Mouse (Mus musculus) forebrain, embryonic 14.5 days (tissue): Measurements from ENCODE around the gene Irf2bp2. TPM values are rescaled to one million over a fixed set of nuclear protein-coding genes. Genes with fewer than 3 reads are reported as not detected.

Experiments used
- ATAC-seq: fragments of 200-750 bp; cut with Nextera tagmentation; 2 replicates; pipeline ENCODE4 v1.8.0; 2017; ENCODE audit warnings: mild to moderate bottlenecking, moderate library complexity
- DNase-seq: peaks from one replicate; pipeline ENCODE4 v3.0.0-alpha.2; 2015; ENCODE audit warnings: low spot score
- H3K27ac ChIP-seq: fragments of 300-500 bp; sonication (generic); 2 replicates; pipeline ENCODE4 v1.5.1; 2014; ENCODE audit warnings: low read depth, mild to moderate bottlenecking, control low read depth, low read length, moderate library complexity
- H3K27me3 ChIP-seq: fragments of 300-500 bp; sonication (generic); replicated peaks from 2 replicates; pipeline ENCODE4 v1.6.1; 2014; ENCODE audit warnings: low read length, control low read depth, mixed read lengths; ENCODE audit not compliant: control insufficient read depth, insufficient read depth
- H3K36me3 ChIP-seq: fragments of 300-500 bp; sonication (generic); 2 replicates; pipeline ENCODE4 v1.6.1; 2014; ENCODE audit warnings: low read length, control low read depth; ENCODE audit not compliant: control insufficient read depth, insufficient read depth
- H3K4me1 ChIP-seq: fragments of 300-500 bp; sonication (generic); 2 replicates; pipeline ENCODE4 v1.6.1; 2014; ENCODE audit warnings: antibody characterized with exemption, low read length, control low read depth; ENCODE audit not compliant: control insufficient read depth, insufficient read depth
- H3K4me2 ChIP-seq: fragments of 300-500 bp; sonication (generic); 2 replicates; pipeline ENCODE4 v1.6.1; 2014; ENCODE audit warnings: mild to moderate bottlenecking, control low read depth, low read length
- H3K4me3 ChIP-seq: fragments of 300-500 bp; sonication (generic); 2 replicates; pipeline ENCODE4 v1.5.1; 2014; ENCODE audit warnings: low read depth, low read length, control low read depth
- H3K9ac ChIP-seq: fragments of 300-500 bp; sonication (generic); 2 replicates; pipeline ENCODE4 v1.6.1; 2014; ENCODE audit warnings: mild to moderate bottlenecking, low read length, control low read depth, moderate library complexity
- H3K9me3 ChIP-seq: fragments of 300-500 bp; sonication (generic); replicated peaks from 2 replicates; pipeline ENCODE4 v1.6.1; 2016; ENCODE audit warnings: low read length, control low read depth, mixed read lengths; ENCODE audit not compliant: control insufficient read depth
- WGBS: fragments of 180-500 bp; shearing (Covaris S2); extraction: QIAGEN DNeasy Blood & Tissue Kit; methylation state at CpG from one replicate; pipeline ENCODE4 v1.1.7; 2014; 5-methylcytosine and 5-hydroxymethylcytosine counted together
- polyA plus RNA-seq: library from polyadenylated mRNA; unstranded; fragments of >200 nt; fragmentation: Nextera tagmentation; extraction: Ambion mirVana; gene quantifications from 2 replicates; pipeline ENCODE4 v1.2.1, GENCODE M21; 2014

Irf2bp2 gene
- polyA plus RNA-seq = 7.9 and 8.3 TPM in 2 replicates

DNA sequence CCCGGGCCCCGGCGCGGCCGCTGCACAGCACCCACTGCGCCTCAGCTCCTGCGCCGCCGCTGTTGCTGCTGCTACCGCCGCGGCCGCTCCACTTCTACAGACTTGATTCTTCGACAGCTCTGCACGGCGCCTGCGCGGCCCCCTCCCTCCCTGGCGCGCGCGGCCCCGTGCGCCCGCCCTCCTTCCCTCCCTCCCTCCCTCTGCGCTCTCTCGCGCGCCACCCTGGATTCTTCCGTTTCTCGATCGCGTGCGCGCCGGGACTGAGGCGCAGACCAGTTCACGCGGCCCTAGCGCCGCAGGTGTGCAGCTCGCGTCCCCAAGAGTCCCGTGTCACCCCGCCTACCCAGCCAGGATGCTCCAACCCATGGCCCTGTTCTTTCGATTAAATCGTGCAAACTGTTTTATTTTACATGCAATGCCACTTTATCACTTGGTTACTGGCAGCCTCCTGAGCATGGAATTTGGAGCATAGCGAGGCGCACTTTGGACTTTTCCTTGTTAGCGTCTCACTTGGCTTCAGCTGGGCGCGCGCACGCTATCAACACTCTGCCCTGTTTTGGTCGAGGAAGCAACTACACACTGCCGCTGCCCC is at the start of gene Irf2bp2:
Gene Irf2bp2, minus strand, starts transcription at position 98 of the 592 bp plus-strand sequence.
- Histone ChIP-seq H3K27ac (peak within 1 kb of the TSS; percentile 100), H3K9me3 (no peaks in the 10 kb centered on the region), H3K4me1 (peaks cover 50% of the 10 kb centered on the region), H3K27me3 (no peaks in the 10 kb centered on the region), H3K4me2 (peak within 1 kb of the TSS; percentile 100), H3K9ac (peak within 1 kb of the TSS; percentile 100), H3K4me3 (peak within 1 kb of the TSS; percentile 99), H3K36me3 (peaks cover 21% of the 10 kb centered on the region)
- DNase-seq (peak; percentile 96), ATAC-seq (peak; percentile 69)
- 1% methylated on average over 50 of the region's 56 CpGs for WGBS

- no peak for DNase-seq
- H3K9me3 ChIP-seq = no peaks in the 10 kb centered on the region
- H3K4me2 ChIP-seq = no peak overlapping the region
- H3K27me3 ChIP-seq = no peaks in the 10 kb centered on the region
- ATAC-seq = no peak
- H3K4me3 ChIP-seq = no peak overlapping the region
- WGBS = 98% methylated on average over 4 of the region's 4 CpGs
- no peak overlapping the region for H3K9ac ChIP-seq
- no peaks in the 10 kb centered on the region for H3K36me3 ChIP-seq
- no peaks in the 10 kb centered on the region for H3K4me1 ChIP-seq
- H3K27ac ChIP-seq = no peak overlapping the region
Observed at GRCm38 (mm10) chr8:126642665-126643064, 48.9 kb upstream of the Irf2bp2 start.

DNA sequence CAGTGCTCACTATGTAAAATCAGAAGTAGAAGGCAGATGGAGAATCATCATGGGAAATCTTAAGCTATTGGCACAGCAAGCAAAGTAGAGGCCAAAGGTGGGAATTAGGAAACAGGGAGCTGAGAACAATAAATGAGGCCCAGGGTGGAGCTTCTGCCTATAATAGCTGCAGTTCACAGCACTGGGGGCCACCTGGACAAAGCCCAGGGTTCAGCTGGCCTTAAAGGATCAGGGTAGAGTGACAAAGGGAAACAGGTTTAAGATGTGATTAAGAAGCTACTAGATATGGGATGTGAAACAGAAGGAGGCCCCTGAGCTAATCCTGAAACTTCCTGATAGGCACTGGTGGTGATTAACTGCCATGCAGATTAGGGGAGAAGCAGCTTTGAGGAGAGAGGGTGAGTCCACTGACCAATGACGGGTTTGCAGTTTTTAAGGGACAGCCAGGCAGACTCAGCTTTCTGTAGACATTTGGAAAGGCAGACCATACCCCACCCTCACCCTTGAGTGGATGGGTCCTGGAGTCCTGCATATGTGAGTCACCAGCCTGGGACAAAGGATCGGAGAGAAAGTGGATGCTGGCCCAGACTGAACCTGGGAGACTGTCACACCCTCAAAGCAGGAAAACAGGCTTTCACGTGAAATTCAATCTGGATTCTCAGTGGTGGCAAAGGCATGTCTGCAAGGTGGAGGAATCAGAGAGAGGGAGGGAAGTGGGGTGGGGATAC is 47.9 kb upstream of the Irf2bp2 start:
- no peak for DNase-seq
- H3K9ac ChIP-seq = no peak overlapping the region
- no peaks in the 10 kb centered on the region for H3K27me3 ChIP-seq
- no peak overlapping the region for H3K4me2 ChIP-seq
- no peak overlapping the region for H3K4me3 ChIP-seq
- ATAC-seq = no peak
- no peaks in the 10 kb centered on the region for H3K9me3 ChIP-seq
- 72% methylated on average over 3 of the region's 3 CpGs for whole genome bisulfite sequencing
- no peaks in the 10 kb centered on the region for H3K36me3 ChIP-seq
- no peak overlapping the region for H3K27ac ChIP-seq
- no peaks in the 10 kb centered on the region for H3K4me1 ChIP-seq

GRCm38 (mm10) chr8:126639161-126639560 is 45.4 kb upstream of the Irf2bp2 start:
- no peaks in the 10 kb centered on the region for H3K36me3 ChIP-seq
- no peak for DNase-seq
- H3K4me3 ChIP-seq = no peak overlapping the region
- 82% methylated on average over 3 of the region's 3 CpGs for WGBS
- no peak overlapping the region for H3K4me2 ChIP-seq
- ATAC-seq = no peak
- H3K9ac ChIP-seq = no peak overlapping the region
- no peaks in the 10 kb centered on the region for H3K4me1 ChIP-seq
- no peaks in the 10 kb centered on the region for H3K27me3 ChIP-seq
- no peak overlapping the region for H3K27ac ChIP-seq
- H3K9me3 ChIP-seq = no peaks in the 10 kb centered on the region

GRCm38 (mm10) chr8:126638027-126638426 is 44.2 kb upstream of the Irf2bp2 start:
- H3K27ac ChIP-seq = no peak overlapping the region
- no peak overlapping the region for H3K4me3 ChIP-seq
- ATAC-seq = no peak
- DNase-seq = no peak
- no peaks in the 10 kb centered on the region for H3K4me1 ChIP-seq
- H3K9me3 ChIP-seq = no peaks in the 10 kb centered on the region
- WGBS = 79% methylated on average over 8 of the region's 8 CpGs
- no peak overlapping the region for H3K9ac ChIP-seq
- no peaks in the 10 kb centered on the region for H3K27me3 ChIP-seq
- no peak overlapping the region for H3K4me2 ChIP-seq
- H3K36me3 ChIP-seq = no peaks in the 10 kb centered on the region

DNA sequence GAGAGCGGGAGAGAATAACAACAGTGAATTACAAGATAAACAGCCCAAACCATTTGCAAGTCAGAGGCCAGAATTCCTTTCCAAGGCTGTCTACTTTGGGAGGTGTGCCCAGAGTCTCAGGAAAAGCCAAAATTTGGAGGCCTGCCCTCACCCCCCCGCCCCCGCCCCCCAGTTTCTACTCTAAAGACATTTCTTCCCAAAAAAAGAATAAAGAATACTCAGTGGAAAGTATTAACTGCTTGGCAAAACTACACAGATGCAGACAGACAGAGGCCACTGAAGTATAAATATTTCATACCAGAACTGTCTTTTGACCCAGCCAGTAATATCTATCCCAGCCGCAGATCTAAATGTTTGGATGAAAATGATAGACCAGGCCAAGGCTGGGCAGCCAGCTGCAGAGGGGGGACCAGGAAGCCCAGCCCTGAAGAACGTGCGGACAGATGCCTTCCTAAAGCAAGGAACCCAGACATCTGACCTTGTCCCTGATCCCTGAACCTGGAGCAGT is 40.8 kb upstream of the Irf2bp2 start:
- Histone ChIP-seq H3K4me3 (no peak overlapping the region), H3K27ac (no peak overlapping the region), H3K27me3 (no peaks in the 10 kb centered on the region), H3K36me3 (no peaks in the 10 kb centered on the region), H3K4me1 (no peaks in the 10 kb centered on the region), H3K9ac (no peak overlapping the region), H3K9me3 (0 out of 2 replicates have a peak, but pooled peaks cover 6% of the 10 kb centered on the region), H3K4me2 (no peak overlapping the region)
- 81% methylated on average over 6 of the region's 6 CpGs for WGBS
- ATAC-seq (no peak), DNase-seq (no peak)

DNA sequence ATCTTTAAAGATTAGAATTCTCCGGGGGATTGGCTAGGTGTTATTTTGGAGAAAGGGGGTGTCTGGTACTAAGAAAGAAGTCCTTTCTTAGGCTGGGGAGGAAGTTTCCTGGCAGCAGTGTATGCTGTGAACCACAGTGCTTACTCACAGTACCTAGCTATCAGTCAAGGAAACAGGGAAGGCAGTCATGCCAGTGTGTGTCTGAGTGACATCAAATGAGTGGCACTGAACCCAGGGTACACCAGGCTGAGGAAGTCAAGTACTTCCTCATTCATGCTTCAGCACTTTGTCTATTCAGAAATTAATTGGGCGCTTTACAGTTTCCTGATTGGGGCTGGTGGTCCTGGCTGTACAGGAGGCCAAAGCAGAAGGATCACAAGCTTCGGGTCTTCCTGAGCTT is 34.8 kb upstream of the Irf2bp2 start:
- H3K9me3 ChIP-seq = 0 out of 2 replicates have a peak, but pooled peaks cover 6% of the 10 kb centered on the region
- H3K9ac ChIP-seq = no peak overlapping the region
- no peak overlapping the region for H3K27ac ChIP-seq
- 94% methylated on average over 3 of the region's 3 CpGs for WGBS
- no peak overlapping the region for H3K4me2 ChIP-seq
- DNase-seq (no peak), ATAC-seq (no peak)
- no peaks in the 10 kb centered on the region for H3K27me3 ChIP-seq
- no peak overlapping the region for H3K4me3 ChIP-seq
- no peaks in the 10 kb centered on the region for H3K36me3 ChIP-seq
- H3K4me1 ChIP-seq = no peaks in the 10 kb centered on the region

- no peaks in the 10 kb centered on the region for H3K36me3 ChIP-seq
- WGBS = 89% methylated on average over 11 of the region's 11 CpGs
- H3K4me1 ChIP-seq = no peaks in the 10 kb centered on the region
- DNase-seq = no peak
- ATAC-seq = no peak
- H3K4me2 ChIP-seq = no peak overlapping the region
- H3K27ac ChIP-seq = no peak overlapping the region
- no peak overlapping the region for H3K4me3 ChIP-seq
- H3K9me3 ChIP-seq = 0 out of 2 replicates have a peak, but pooled peaks cover 6% of the 10 kb centered on the region
- no peak overlapping the region for H3K9ac ChIP-seq
- H3K27me3 ChIP-seq = no peaks in the 10 kb centered on the region
Observed at GRCm38 (mm10) chr8:126626415-126626814, 32.6 kb upstream of the Irf2bp2 start.
